Mouse (Mus musculus) kidney, adult 11 months (tissue): ENCODE measurements around the gene Ldlrad3.

Experiments
- DNase-seq: peaks from one replicate; pipeline ENCODE4 v3.0.0; 2022

The Ldlrad3 gene

DNA sequence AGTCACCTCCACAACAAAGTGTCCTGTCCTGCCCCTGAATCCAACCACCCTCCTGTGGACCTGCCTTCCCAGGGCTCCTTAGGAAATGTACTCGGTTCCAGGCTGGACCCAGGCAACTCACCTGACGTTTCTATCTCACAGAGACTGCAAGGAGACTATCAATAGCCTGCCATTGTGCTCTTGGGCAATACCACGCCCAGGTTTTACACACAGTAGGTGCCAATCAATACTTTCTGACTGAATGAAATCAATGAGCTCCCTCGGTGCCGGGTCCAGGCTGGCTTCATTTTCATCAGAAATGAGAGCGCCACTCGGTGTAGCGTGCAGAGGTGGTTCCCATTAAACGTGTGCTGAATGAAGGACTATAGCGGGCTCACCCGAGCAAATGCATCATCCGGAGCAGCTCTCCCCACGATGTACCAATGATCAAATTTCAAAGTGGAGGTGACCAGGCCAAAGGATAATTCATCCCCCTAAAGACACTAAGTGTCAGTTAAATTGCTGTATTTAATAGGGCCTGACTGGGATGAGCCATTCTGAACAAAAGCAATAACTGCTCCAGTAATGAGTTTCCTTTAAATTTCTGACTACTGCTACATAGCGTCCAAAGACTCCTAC lies 43.4 kb downstream of the Ldlrad3 start:
- DNase-seq: no peak

DNA sequence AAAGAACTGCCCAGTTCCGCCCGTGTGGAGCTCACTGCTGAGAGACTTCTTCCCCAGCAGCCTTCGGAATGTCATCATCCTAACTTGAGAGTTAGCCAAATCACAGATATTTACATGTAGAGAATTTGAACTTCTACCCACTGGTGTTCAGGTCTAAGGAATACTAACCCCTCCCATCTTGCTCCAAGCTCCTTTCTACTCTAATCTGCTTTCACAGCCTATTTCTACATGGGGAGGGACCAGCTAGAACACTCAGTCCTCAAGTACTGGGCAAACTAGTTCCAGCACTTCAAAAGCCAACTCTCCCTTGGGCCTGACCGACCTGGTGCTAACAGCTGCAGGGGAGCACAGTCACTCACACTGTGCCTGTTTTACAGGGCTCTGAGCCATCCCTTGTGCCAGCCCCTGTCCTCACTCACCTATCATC lies 44.0 kb downstream of the Ldlrad3 start:
- peak; percentile 28 for DNase-seq

DNA sequence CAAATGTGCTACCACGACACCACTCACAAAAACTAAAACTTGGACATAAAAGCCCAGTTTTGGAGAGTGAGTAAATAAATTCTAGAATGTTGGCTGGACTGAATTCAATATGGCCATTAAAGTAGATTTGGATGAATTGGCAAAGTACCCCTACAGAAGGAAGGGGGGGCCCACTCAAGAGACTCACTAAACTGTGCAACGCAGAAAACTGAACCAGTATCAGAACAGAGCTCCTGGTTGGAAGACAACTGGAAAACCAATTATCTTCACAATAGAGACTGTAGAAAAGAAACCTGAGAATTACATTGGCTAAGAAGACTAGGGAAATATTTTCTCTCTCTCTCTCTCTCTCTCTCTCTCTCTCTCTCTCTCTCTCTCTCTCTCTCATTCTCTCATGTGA lies 45.0 kb downstream of the Ldlrad3 start:
- DNase-seq: no peak

DNA sequence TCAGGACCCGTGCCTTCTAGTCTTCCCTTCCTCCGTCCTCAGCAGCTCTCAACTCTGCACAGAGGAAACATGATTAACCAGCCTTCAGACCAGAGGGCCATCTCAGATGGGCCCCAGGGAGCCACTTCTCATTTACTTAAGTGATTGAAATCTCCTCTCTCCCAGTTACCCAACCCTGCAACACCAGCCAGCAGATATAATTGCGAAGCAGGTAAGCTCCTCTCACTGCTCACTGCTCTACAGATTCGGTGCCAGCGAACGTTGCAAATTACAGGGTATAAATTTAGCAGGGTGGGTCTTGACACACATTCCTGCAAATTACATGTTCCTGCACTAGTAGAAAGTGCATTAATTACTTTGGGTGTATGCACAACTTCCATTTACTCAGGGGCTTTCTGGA lies 48.3 kb downstream of the Ldlrad3 start:
- no peak for DNase-seq

DNA sequence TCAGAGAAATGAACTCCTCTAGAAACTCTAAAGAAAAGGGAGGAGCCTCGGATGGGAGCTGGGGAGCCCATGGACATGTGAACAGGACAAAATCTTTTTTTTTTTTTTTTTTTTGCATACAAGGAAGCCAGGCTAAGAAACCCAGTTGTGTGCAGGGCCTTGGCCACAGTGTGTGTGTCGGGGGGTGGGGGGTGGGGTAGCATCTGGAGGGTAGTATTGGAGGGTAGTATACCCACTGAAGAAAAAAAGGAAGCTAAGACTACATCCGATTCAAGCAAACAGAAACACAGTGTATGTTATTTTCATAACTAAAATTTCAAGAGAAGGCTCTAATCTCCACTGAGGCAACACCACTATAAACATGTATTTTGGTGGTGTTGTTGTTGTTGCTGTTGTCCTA lies 50.0 kb downstream of the Ldlrad3 start:
- DNase-seq: no peak

DNA sequence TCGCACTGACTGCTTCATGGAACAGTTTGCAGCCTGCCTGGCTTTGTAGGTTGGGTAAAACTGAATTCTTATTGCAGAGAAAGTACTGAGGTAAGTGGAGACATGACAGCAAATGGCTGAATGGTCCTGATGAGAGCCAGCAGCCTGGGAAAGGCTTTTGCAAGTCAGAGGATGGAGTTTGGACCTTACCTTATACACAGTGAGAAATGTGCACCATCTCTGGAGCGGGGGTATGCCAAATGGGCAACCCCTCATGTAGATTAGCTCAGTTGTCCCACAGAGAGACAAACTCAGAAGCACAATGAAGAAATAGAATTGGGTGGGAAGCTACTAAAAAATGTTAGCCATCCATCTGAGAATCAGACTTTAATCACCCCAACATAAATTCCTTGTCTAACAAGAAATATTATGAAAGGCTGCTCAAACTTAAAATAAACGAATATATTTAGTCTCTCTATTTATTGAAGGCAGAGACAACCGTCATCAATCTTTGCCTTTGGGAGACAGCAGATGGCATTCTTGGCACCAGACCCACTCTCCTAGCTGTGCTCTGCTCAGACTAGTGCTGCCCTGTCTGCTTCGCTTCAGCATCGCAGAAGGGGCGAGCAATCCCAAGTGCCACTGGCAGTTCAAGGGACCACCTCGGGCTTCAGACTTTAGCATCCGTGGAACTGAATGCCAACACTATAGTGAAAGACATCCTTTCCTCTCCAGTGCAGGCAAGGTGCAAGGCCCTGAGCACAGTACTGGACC lies 51.5 kb downstream of the Ldlrad3 start:
- DNase-seq: no peak

DNA sequence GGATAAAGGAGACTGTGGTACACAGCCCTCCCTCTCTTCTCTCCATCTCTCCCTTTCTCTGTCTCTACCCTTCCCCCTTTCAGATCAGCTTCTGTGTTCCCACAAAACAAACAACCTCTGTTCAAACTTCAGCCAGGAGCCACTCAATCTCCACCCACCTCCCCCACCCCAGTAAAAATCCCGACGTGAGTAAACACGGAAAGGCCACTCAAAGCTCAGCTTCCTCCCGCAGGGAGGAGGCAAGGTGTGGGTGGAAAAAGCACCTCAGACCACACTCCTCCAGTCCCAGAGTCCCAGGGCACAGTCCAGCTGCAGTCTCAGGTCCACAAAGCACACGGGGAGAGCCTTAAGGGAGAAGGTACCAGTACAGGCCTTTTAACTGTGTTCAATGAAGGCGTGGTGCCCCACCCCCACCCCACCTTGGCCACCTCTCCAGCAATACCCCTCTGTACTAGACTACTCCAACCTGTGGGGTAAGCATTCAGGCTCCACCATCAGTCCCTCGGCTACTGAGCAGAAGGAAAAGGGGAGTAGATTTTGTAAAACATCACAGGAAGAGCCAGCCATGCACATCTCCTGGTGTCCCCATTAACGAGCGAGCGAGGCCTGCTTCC lies 53.1 kb downstream of the Ldlrad3 start:
- DNase-seq: peak; percentile 24

DNA sequence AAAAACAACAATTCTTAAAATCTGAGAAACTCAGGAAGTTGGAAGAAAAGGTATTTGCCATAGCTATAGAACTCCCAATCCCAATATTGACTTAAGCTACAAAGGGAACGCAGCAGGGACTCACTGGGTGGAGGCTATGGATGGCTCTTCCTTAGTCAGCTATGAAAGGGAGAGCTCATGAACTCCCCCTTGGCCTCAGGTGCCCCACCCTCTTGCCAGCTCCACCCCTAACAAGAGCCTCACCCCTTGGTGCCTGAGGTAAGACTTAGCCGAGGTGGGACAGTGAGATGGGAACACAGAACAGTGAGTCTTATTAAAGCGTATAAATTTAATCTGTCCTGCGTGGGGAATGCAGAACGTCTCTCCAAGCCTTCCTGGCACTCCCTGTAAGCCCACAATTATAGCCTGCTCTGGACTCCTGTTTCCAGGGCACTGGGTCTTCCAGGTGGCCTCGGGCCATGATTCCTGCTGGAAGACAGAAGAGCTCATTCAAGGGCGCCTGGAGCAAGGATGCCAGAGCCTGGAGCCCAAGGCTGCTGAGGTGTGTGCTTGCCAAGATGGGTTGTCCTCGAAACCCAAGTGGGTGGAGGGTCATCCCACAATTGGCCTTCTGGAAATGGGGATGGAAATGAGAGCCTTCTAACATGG lies 55.9 kb downstream of the Ldlrad3 start:
- DNase-seq: no peak

DNA sequence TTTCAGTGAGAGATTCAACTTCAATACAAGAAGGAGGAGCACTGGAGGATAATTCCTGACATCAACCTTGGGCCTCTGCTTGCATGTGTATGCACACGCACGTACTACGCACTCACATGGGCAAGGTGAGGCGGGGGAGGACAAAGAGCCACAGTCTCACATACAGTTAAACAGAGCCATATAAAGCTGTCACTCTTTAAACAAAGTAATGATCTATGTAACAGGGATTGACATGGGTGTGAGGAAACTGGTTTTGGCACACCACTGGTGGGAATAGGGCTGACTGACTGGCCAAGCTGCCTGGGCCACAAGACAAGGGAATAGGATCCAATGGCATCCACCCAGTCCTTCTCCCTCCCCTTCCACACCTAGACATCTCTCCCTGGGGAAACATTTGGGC lies 57.0 kb downstream of the Ldlrad3 start:
- no peak for DNase-seq

DNA sequence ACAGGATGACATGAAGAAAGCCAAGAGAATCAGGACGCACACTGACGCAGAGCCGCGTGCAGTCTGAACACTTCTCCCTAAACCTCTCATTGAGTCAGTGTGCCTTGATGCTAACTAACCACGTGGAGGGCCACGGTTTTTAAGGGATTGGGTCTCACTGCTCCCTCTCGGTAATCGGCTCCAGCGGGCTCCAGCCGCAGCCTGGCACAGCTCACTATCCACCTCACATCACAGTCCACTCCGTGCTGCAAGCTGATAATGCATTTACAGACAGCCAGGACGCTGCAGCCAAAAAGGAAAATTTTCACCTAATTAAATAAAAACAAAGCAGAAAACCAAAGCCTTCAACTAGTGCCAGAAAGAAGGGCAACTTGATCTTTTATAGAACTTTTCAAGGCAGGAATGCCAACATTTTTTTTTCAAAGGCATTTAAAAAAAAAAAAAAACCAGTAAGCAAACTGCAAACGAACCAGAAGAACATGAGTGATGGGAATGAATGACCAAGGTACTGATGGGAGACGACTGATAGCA lies 57.6 kb downstream of the Ldlrad3 start:
- no peak for DNase-seq

DNA sequence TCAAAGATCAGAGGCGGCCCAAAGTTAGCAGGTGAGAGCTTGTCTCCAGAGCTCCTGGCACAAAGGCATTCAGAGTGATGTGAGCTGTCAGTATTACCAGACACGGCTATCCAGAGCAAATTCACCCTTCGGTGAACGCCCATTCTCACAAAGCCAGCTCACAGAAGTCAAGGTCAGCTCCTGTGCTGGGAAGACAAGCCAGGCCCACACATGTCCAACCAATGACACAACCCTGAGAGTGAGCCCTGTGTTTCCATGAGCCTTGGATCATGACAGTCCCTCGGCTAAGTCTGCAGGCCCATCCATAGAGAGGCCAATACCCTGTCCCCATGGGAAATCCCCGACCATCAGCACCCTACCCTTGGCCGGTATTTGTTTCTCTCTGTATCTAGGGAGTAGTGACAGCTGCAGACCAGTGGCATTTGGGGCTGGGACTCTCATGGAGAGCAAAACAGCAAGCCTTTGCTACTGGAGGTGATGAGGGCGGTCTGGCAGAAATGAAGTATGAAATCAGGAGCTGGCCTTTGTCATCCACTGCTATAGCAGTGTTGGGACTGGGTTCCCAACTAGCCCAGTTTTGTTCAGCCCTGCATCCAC lies 58.3 kb downstream of the Ldlrad3 start:
- no peak for DNase-seq

DNA sequence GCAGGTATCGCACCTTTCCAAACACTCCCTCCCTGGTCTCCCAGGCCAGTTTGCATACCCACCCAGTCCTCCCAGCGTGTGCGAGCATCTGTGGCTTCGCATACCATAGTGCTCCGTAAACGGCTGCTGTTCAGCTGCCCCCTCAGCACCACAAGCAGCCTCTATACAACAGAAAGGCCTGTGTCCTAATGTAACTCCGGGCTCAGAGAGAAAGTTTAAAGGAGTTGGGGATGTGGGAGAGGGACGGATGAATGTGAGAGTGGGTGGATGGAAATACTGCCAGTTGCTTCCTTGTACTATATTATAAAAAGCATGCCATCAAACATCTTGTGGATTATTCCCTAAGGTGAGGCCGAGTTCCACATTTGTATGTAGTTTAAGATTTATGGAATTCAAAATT lies 59.0 kb downstream of the Ldlrad3 start:
- no peak for DNase-seq

DNA sequence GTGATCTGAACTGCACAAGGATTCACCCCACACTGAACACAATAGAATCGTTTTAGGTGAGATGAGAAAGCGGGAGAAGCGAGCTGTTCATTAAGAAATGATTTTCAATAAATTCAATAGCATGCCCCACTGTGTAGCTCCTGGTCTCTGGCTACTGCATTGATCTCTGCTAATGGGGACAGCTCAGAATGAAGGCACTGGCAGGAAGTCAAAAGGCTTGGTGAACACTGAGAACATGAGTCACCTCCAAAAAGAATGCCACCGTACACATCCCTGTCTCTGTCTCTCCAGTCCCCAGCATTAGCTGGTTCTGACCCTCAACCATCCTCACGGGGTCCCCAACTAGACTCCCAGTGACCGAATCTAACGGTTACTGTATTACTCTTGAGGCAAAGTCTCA lies 60.1 kb downstream of the Ldlrad3 start:
- no peak for DNase-seq

DNA sequence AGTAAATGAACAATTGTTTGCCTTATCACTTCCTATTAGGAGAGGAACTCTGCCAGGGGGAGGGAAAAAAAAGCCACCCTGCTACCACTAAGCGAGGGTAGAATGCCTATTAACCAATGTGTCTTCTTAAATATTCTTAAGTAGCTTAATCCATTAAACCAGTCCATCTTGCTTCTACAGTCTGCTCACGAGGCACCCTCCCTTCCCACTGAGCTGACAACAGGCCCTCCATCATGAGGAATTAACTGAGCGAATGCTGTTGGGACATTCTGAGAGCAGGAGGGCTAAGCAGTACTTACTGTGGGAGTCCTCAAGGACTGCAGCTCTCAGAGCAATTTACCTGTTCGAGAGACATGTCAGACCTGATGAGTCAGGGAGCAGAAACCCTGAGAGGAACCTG lies 61.1 kb downstream of the Ldlrad3 start:
- no peak for DNase-seq

DNA sequence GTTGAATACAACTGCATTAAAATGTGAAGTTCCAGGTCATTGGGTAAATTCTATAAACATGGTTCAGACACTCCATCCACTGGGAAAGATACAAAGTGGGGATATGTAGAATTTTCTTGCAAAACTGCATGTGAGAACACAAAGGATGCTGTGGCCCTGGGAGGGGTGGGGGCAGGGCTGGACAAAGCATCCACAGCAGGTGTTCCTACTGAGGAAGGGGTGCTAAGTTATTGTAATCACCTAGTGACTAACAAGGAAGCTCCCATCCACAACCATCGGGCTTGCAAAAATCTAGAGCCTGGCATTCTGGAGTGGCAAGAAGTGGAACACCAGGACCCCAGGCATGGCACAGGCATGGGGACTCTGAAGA lies 64.1 kb downstream of the Ldlrad3 start:
- no peak for DNase-seq

DNA sequence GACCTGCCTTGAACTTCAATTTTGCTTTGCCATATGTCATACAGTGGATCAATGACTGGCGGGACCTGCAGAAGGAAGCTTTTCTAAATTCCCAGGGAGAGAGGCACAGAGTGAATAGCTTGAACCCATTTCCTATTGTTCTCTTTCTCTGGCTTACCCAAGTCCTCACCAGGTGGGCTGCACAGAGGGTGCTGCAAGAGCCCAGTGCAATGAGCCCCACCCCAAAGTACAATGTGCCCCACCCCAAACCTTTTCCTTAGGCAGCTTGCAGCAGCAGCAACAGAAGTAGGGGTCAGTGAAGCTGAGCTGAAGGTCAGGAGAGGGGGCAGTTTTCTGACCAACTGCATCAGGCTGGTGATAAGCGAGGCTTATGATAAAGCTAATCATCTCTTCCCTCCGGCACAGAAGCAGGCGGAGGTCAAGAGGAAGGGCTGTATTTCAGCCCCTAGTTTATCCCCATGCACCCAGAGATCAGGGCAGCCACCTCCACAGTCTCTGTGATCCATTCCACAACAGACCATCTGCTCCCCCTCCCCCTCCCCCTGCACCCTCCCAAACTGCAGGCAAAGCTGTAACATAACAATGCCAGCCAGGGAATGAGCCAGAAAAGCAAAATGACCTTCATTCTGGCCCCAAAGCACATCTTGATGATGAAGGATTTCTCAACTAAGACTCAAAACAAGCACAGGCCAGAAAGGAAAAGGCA lies 64.6 kb downstream of the Ldlrad3 start:
- no peak for DNase-seq

DNA sequence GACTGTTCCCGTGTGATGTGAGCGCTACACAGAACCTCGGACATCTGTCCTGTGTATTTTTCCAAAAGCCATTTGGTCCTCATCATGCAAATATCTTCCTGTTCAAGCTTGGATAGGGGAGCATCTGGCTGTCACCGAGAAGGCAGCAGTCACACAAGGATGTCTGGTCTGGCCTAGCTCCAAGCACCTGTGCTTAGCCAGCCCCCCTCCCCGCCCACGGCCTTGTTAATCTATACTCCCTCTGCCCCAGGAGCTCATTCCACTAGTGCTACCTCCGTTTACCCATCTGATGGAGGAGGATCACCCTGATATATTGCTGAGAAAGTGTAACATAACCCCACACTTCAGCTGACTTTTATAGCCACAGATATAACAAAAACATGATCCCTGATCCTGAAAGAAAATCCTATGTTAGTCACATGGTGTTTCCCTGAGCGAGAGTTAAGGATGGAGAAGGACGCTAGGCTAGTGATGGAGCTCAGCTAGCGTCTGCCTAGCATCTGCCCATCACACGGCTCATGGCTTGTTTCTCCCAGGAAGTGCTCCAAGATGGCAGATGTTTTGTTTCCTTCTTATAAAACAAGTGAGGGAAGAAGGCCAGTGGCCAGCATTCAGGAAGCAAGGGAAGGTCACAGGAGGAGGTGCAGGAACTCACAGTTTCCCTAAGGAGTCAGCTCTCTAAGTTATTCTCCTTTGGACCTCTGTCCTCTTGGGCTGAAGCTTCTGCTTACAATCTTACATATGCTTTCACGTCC lies 66.3 kb downstream of the Ldlrad3 start:
- DNase-seq: no peak

DNA sequence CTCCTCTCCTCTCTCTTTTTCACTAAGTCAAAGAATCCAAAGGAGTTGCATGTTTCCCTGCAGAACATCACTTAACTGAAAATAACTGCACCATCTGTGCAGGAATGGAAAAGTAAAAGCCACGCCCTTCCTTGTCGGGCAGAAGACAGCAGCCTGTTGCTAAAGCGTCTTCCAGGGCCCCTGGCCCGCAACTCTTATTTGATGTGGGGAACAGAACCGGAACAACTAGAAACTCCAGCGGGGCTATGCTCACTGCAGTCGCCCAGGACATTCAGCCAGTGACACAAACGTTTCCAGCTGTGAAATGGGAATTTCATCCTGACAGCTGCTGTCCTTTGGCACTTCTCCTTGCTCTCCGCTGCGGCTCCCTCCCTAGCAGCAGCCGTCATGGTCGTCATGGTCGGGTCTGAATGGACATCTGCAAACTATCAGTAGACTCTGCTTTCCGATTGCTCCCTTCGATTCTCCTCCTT lies 67.2 kb downstream of the Ldlrad3 start:
- no peak for DNase-seq

DNA sequence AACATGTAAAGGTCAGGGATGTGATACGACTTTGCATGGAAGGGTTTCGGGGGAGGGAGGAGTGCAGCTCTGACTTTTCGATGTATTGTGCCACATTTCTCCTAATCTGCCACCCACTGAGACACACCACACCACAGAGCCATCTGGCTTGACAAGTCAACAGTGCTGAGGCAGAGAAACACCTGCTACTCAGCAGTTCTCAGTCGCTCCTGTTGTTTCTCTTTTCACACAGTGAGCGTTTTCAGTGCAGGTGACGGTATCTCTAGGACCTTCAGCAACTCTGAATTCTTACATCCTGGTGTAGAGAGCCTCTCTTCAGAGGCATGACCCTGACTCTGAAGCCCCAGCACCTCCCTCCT lies 68.8 kb downstream of the Ldlrad3 start:
- DNase-seq: no peak

DNA sequence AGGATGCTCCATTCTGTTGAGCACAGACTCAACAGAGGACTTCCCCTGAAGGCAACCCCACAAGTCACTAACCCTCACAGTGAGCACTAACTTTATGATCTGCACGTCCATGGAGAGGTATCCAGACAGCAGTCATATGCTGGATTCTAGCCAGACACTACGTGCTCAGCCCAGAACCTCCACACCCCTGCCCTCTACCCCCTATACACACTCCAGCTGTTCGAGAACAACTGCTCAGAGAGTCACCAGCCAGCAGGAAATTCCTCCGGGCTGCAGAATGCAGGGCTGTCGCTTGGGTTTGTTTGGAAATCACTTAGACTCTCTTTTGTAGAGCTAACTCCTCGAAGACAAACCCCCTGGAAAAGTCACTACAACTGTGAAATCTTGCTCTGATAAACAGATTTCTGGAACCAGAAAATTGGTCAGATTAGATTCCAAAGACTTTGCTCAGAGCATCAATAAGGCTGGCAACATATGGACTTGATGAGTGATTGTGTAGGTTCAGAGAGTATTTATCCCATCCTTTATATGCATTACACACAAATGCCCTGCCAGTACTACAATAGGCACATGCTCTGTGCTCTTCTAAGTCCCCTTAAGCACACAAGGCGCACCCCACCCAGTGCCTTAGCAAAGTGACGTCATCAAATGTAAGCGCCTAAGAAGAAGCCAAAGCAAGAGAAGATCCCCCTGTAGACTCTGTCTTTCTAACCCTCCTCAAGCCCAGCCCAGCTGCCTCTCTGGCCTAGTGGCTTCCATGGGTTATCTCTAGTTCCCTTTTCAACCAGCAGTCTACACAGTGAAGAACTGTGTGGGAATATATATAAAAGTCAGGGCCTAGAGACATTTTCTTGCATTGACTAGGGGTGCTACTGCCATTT lies 69.4 kb downstream of the Ldlrad3 start:
- DNase-seq: no peak

DNA sequence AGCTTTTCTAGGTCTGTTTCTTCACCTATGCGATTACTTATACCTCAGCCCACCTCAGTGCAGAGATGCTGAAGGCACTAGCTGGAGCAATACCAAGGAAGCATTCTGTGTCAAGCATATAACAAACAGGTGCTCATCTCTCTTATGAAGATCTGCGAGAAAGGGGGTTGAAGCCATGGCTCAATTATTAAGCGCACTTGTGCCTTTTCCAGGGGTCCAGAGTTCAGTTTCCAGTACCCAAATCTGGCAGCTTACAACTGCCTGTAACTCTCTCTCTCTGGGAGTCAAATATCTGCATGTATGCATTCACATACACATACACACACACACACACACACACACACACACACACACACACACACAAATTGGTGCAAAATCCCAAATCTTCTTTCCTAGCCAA lies 72.4 kb downstream of the Ldlrad3 start:
- peak; percentile 49 for DNase-seq
